Mouse (Mus musculus) kidney, adult 11 months (tissue): ENCODE results near the gene Kdm5b.
A peak's percentile ranks its signal among the peaks of the same experiment; 100 is the strongest.

Experiments used
- DNase-seq: peaks from one replicate; pipeline ENCODE4 v3.0.0; 2022

Kdm5b gene

GRCm38 (mm10) chr1:134651268-134651850 lies 91.4 kb downstream of the Kdm5b start:
- DNase-seq = peak; percentile 59

- DNase-seq = no peak
Observed at GRCm38 (mm10) chr1:134651851-134652398, 92.0 kb downstream of the Kdm5b start.

GRCm38 (mm10) chr1:134653603-134654257 lies 93.8 kb downstream of the Kdm5b start:
- no peak for DNase-seq

GRCm38 (mm10) chr1:134658841-134659240 lies 98.9 kb downstream of the Kdm5b start:
- DNase-seq = no peak

- no peak for DNase-seq
Observed at GRCm38 (mm10) chr1:134660163-134660562, 100.2 kb downstream of the Kdm5b start.

- no peak for DNase-seq
Observed at GRCm38 (mm10) chr1:134671234-134672070, 111.5 kb downstream of the Kdm5b start.

- DNase-seq = no peak
Observed at GRCm38 (mm10) chr1:134674312-134674711, 114.3 kb downstream of the Kdm5b start.

GRCm38 (mm10) chr1:134679445-134679844 lies 119.5 kb downstream of the Kdm5b start:
- DNase-seq = no peak

GRCm38 (mm10) chr1:134680617-134681016 lies 120.6 kb downstream of the Kdm5b start:
- DNase-seq = no peak

GRCm38 (mm10) chr1:134682460-134682859 lies 122.5 kb downstream of the Kdm5b start:
- DNase-seq = no peak
